Mouse (Mus musculus) CH12.LX (cell line): ENCODE measurements at regions not wholly inside any gene's neighbourhood (a gene's known extent, or its start where the extent isn't known, plus 50 kb on each side); places are given as distances from the start of the nearest gene placed in this dataset.

ENCODE experiments used
- DNase-seq: peaks from one replicate; pipeline ENCODE4 v3.0.0-alpha.2; 2013; ENCODE audit errors: extremely low read depth
- H3K27ac ChIP-seq: 2 replicates; pipeline ENCODE4 v1.5.1; 2012; ENCODE audit warnings: low read depth, mild to moderate bottlenecking, control low read depth, moderate library complexity; ENCODE audit not compliant: insufficient read depth
- H3K27me3 ChIP-seq: replicated peaks from 2 replicates; pipeline ENCODE3; 2012; ENCODE audit warnings: inconsistent platforms
- H3K36me3 ChIP-seq, 2 experiments: replicated peaks in 1 of 2; 2 replicates each; pipeline versions ENCODE3 to v1.6.1; 2012; ENCODE audit warnings: inconsistent platforms in 1 of 2, low read length in 1 of 2, mild to moderate bottlenecking in 1 of 2, mixed read lengths in 1 of 2, moderate library complexity in 1 of 2; ENCODE audit not compliant: control insufficient read depth in 1 of 2, insufficient read depth in 1 of 2
- H3K4me1 ChIP-seq, 2 experiments: 2 replicates each; pipeline ENCODE4 v1.6.1; 2012; ENCODE audit warnings: inconsistent platforms in 1 of 2, moderate library complexity in 1 of 2; ENCODE audit not compliant: insufficient read depth in 2 of 2, control insufficient read depth in 1 of 2
- H3K4me2 ChIP-seq: 2 replicates; pipeline ENCODE4 v1.6.1; 2012; ENCODE audit warnings: low read depth, mild to moderate bottlenecking, control low read depth; ENCODE audit not compliant: poor library complexity, insufficient read depth, severe bottlenecking
- H3K4me3 ChIP-seq, 3 experiments: fragments of 150-350 bp in 1 of 3; sonication (generic) in 1 of 3; replicated peaks in 1 of 3; 2 replicates each; pipeline versions ENCODE3 to v1.5.1; 2011 to 2012; ENCODE audit warnings: low read depth in 2 of 3, low read length in 2 of 3, mild to moderate bottlenecking in 2 of 3, moderate library complexity in 2 of 3, control low read depth in 1 of 3, improper control_type of control experiment in 1 of 3, inconsistent platforms in 1 of 3, mixed read lengths in 1 of 3; ENCODE audit not compliant: poor library complexity in 1 of 3
- H3K79me2 ChIP-seq: replicated peaks from 2 replicates; pipeline ENCODE4 v1.6.1; 2012; ENCODE audit warnings: mild to moderate bottlenecking, moderate library complexity; ENCODE audit not compliant: control insufficient read depth, poor library complexity, insufficient read depth, severe bottlenecking; ENCODE audit errors: extremely low read depth
- H3K9ac ChIP-seq: 2 replicates; pipeline ENCODE4 v1.6.1; 2012; ENCODE audit warnings: low read depth, mild to moderate bottlenecking, control low read depth, moderate library complexity; ENCODE audit not compliant: insufficient read depth
- H3K9me3 ChIP-seq: replicated peaks from 2 replicates; pipeline ENCODE3; 2012; ENCODE audit warnings: low read length, inconsistent platforms, mixed read lengths
- CHD1 ChIP-seq: IDR thresholded peaks from 2 replicates; pipeline ENCODE4 v1.6.1; 2012; ENCODE audit warnings: low read depth, low read length, improper control_type of control experiment, inconsistent platforms
- CTCF ChIP-seq, 2 experiments: IDR thresholded peaks in 1 of 2; conservative IDR thresholded peaks in 1 of 2; 2 replicates each; pipeline ENCODE4 v1.5.1; 2011 to 2012; ENCODE audit warnings: low read depth in 2 of 2, low read length in 2 of 2, improper control_type of control experiment in 1 of 2, inconsistent platforms in 1 of 2, mild to moderate bottlenecking in 1 of 2, moderate library complexity in 1 of 2
- EP300 ChIP-seq: IDR thresholded peaks from 2 replicates; pipeline ENCODE4 v1.6.1; 2011; ENCODE audit warnings: low read length, improper control_type of control experiment
- GABPA ChIP-seq: IDR thresholded peaks from 2 replicates; pipeline ENCODE4 v1.6.1; 2012; ENCODE audit warnings: low read depth, low read length, improper control_type of control experiment, inconsistent platforms; ENCODE audit not compliant: insufficient replicate concordance
- HCFC1 ChIP-seq: IDR thresholded peaks from 2 replicates; pipeline ENCODE4 v1.6.1; 2012; ENCODE audit warnings: low read depth, mild to moderate bottlenecking, inconsistent platforms, low read length, improper control_type of control experiment
- IRF4 ChIP-seq: IDR thresholded peaks from 2 replicates; pipeline ENCODE4 v1.6.1; 2014; ENCODE audit warnings: low read depth, mild to moderate bottlenecking, inconsistent platforms, low read length, improper control_type of control experiment
- JUN ChIP-seq: IDR thresholded peaks from 2 replicates; pipeline ENCODE4 v1.6.1; 2011; ENCODE audit warnings: low read depth, mild to moderate bottlenecking, low read length, improper control_type of control experiment, moderate library complexity; ENCODE audit not compliant: insufficient read depth
- JUND ChIP-seq: conservative IDR thresholded peaks from 2 replicates; pipeline ENCODE4 v1.6.1; 2011; ENCODE audit warnings: low read depth, low read length, improper control_type of control experiment
- MAFK ChIP-seq: IDR thresholded peaks from 2 replicates; pipeline ENCODE4 v1.6.1; 2011; ENCODE audit warnings: low read length, improper control_type of control experiment; ENCODE audit not compliant: insufficient replicate concordance
- MAX ChIP-seq: IDR thresholded peaks from 2 replicates; pipeline ENCODE4 v1.6.1; 2011; ENCODE audit warnings: low read length, improper control_type of control experiment
- MEF2A ChIP-seq: IDR thresholded peaks from 2 replicates; pipeline ENCODE4 v1.6.1; 2014; ENCODE audit warnings: low read depth, mild to moderate bottlenecking, inconsistent platforms, low read length, improper control_type of control experiment, borderline replicate concordance
- MYC ChIP-seq: IDR thresholded peaks from 2 replicates; pipeline ENCODE4 v1.6.1; 2011; ENCODE audit warnings: low read depth, mild to moderate bottlenecking, improper control_type of control experiment, low read length
- NELFE ChIP-seq: IDR thresholded peaks from 2 replicates; pipeline ENCODE4 v1.6.1; 2011; ENCODE audit warnings: low read depth, low read length, improper control_type of control experiment
- PAX5 ChIP-seq: IDR thresholded peaks from 2 replicates; pipeline ENCODE4 v1.6.1; 2012; ENCODE audit warnings: low read length, inconsistent platforms, mixed read lengths
- RAD21 ChIP-seq: IDR thresholded peaks from 2 replicates; pipeline ENCODE4 v1.6.1; 2011; ENCODE audit warnings: low read depth, mild to moderate bottlenecking, low read length, improper control_type of control experiment, moderate library complexity
- RCOR1 ChIP-seq: conservative IDR thresholded peaks from 2 replicates; pipeline ENCODE4 v1.6.1; 2012; ENCODE audit warnings: low read depth, mild to moderate bottlenecking, inconsistent platforms, low read length, improper control_type of control experiment
- SIN3A ChIP-seq: IDR thresholded peaks from 2 replicates; pipeline ENCODE4 v1.6.1; 2012; ENCODE audit warnings: low read length, improper control_type of control experiment, inconsistent platforms
- TBP ChIP-seq: conservative IDR thresholded peaks from 2 replicates; pipeline ENCODE4 v1.6.1; 2011; ENCODE audit warnings: low read depth, low read length, improper control_type of control experiment
- TCF12 ChIP-seq: IDR thresholded peaks from 2 replicates; pipeline ENCODE4 v1.6.1; 2014; ENCODE audit warnings: low read depth, mild to moderate bottlenecking, inconsistent platforms, low read length, improper control_type of control experiment
- USF1 ChIP-seq: IDR thresholded peaks from 2 replicates; pipeline ENCODE4 v1.6.1; 2014; ENCODE audit warnings: low read depth, mild to moderate bottlenecking, inconsistent platforms, low read length, improper control_type of control experiment
- USF2 ChIP-seq: conservative IDR thresholded peaks from 2 replicates; pipeline ENCODE4 v1.6.1; 2011; ENCODE audit warnings: low read depth, low read length, improper control_type of control experiment
- ZC3H11A ChIP-seq: IDR thresholded peaks from 2 replicates; pipeline ENCODE4 v1.6.1; 2012; ENCODE audit warnings: low read depth, mild to moderate bottlenecking, inconsistent platforms, low read length, improper control_type of control experiment
- ZMIZ1 ChIP-seq: IDR thresholded peaks from 2 replicates; pipeline ENCODE4 v1.6.1; 2012; ENCODE audit warnings: low read depth, mild to moderate bottlenecking, inconsistent platforms, low read length, improper control_type of control experiment
- ZNF384 ChIP-seq: IDR thresholded peaks from 2 replicates; pipeline ENCODE4 v1.6.1; 2012; ENCODE audit warnings: low read depth, low read length, improper control_type of control experiment, inconsistent platforms
- dilution Hi-C: fragments of 300-500 bp; cut with MboI; formaldehyde crosslinking; loops from 2 replicates; pipeline ENCODE4 v1.14.3; 2020; ENCODE audit warnings: low sequenced_read_pairs; ENCODE audit not compliant: extremely low pct_unique_long_range_greater_than_20kb, extremely low pct_ligation_motif_present
- in situ Hi-C: fragments of 300-500 bp; cut with MboI; formaldehyde crosslinking; loops from 3 replicates; pipeline ENCODE4 v1.14.3; 2019; ENCODE audit warnings: low sequenced_read_pairs, low pct_ligation_motif_present, low pct_unique_long_range_greater_than_20kb, mixed read lengths

- in situ Hi-C loops (no loop called here), dilution Hi-C loops (no loop called here)
- TF ChIP-seq USF1 (no peak), ZMIZ1 (no peak), USF2 (no peak), SIN3A (no peak), MEF2A (no peak), EP300 (no peak), RCOR1 (no peak), JUN (no peak), MAX (no peak)
- Histone ChIP-seq H3K4me3 (no peak overlapping the region), H3K79me2 (no peaks in the 10 kb centered on the region), H3K27me3 (peaks cover 57% of the 10 kb centered on the region), H3K36me3 (no peaks in the 10 kb centered on the region), H3K9ac (no peak overlapping the region), H3K9me3 (no peaks in the 10 kb centered on the region), H3K4me2 (no peak overlapping the region), H3K4me1 (no peaks in the 10 kb centered on the region), H3K27ac (no peak overlapping the region)
- DNase-seq: no peak
These were observed 142.5 kb upstream of the Foxa2 start for GRCm38 (mm10) chr2:148189287-148189686.

- TF ChIP-seq NELFE: no peak
- no peak for TF ChIP-seq TBP
- no peak for TF ChIP-seq ZNF384
- Histone ChIP-seq H3K9ac (no peak overlapping the region), H3K9me3 (no peaks in the 10 kb centered on the region), H3K36me3 (no peaks in the 10 kb centered on the region), H3K4me3 (no peak overlapping the region), H3K4me1 (no peaks in the 10 kb centered on the region), H3K79me2 (no peaks in the 10 kb centered on the region), H3K4me2 (no peak overlapping the region), H3K27ac (no peak overlapping the region), H3K27me3 (peaks cover 67% of the 10 kb centered on the region)
- no peak for DNase-seq
- dilution Hi-C loops (no loop called here), in situ Hi-C loops (no loop called here)
These were observed 146.2 kb upstream of the Foxa2 start for GRCm38 (mm10) chr2:148192946-148193345.

GRCm38 (mm10) chr2:148197375-148198015 is 150.7 kb upstream of the Foxa2 start:
- DNase-seq: no peak
- dilution Hi-C loops (no loop called here), in situ Hi-C loops (no loop called here)
- Histone ChIP-seq H3K9ac (no peak overlapping the region), H3K27ac (no peak overlapping the region), H3K4me3 (no peak overlapping the region), H3K4me2 (no peak overlapping the region), H3K79me2 (no peaks in the 10 kb centered on the region), H3K27me3 (peaks cover 61% of the 10 kb centered on the region), H3K9me3 (no peaks in the 10 kb centered on the region), H3K36me3 (no peaks in the 10 kb centered on the region), H3K4me1 (no peaks in the 10 kb centered on the region)
- no peak for TF ChIP-seq CTCF (conservative IDR thresholded peaks at IDR 0.05 in 1 of 2, IDR thresholded peaks at IDR 0.05 in 1 of 2; ENCODE audit: low read depth in 2 of 2, low read length in 2 of 2)
- no peak for TF ChIP-seq ZC3H11A
- TF ChIP-seq ZNF384: no peak
- no peak for TF ChIP-seq USF2
- no peak for TF ChIP-seq MAFK
- TF ChIP-seq RAD21: no peak
- no peak for TF ChIP-seq HCFC1
- TF ChIP-seq JUN: no peak
- TF ChIP-seq IRF4: no peak
- no peak for TF ChIP-seq TBP
- TF ChIP-seq GABPA: no peak
- TF ChIP-seq TCF12: no peak
- TF ChIP-seq JUND: no peak
- no peak for TF ChIP-seq ZMIZ1
- TF ChIP-seq MAX: no peak
- TF ChIP-seq RCOR1: no peak
- TF ChIP-seq CHD1: no peak
- no peak for TF ChIP-seq PAX5
- TF ChIP-seq MYC: no peak
- TF ChIP-seq NELFE: no peak
